Mouse (Mus musculus): ENCODE measurements around the gene Pigw.
"Not testable (repeated sequence)": the region's sequence is repeated elsewhere in the genome, so short reads cannot be mapped to it uniquely, and the experiment has no call there.

The Pigw gene

DNA sequence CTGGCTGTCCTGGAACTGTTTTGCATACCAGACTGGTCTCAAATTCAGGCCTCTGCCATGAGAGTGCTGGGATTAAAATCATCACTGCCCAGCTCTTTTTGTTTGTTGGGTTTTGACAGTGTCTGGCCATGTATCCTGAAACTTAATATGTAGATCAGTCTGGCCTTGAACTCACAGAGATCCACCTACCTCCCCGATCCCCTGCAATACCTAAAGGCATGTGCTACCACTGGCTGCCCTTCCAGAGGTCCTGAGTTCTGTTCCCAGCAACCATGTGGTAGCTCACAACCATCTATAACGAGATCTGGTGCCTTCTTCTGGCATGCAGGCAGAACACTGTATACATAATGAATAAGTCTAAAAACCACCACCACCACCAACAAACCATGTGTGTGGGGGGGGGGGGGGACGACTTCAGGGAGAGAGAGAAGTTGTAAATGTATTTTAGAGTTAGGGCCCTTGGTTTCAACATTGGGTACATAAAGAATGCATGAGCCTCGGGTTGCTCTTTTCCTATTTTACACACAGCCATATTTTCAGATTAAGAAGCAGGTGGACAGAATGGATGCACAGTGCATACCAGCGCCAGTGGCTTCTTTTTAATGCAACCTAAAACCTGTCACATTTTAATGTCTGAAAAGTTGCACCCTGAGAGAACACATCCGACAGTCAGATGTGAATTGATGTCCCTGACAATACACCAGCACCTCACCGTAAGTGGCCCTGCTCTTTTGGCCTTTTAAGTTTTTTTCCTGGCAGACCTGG is 896 bp downstream of the Pigw start:
- DNase-seq (ENCODE audit: low read depth, low spot score): no peak

DNA sequence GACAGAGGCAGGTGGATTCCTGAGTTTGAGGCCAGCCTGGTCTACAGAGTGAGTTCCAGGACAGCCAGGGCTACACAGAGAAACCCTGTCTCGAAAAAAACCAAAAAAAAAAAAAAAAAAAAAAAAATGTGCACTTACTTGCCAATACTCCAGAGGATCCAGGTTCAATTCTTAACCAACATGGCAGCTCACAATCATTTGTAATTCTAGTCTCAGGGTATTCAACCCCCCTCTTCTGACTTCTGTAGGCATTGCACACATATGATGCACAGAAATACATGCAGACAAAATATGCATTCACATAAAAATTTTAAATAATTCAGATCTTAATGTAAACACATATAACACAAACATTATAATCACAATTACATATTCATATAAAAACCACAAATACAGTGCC is 4.1 kb downstream of the Pigw start:
- DNase-seq (ENCODE audit: low read depth, low spot score): not testable (repeated sequence)

- no peak for DNase-seq (ENCODE audit: low read depth, low spot score)
These were observed 6.8 kb downstream of the Pigw start for GRCm38 (mm10) chr11:84873042-84873833.

DNA sequence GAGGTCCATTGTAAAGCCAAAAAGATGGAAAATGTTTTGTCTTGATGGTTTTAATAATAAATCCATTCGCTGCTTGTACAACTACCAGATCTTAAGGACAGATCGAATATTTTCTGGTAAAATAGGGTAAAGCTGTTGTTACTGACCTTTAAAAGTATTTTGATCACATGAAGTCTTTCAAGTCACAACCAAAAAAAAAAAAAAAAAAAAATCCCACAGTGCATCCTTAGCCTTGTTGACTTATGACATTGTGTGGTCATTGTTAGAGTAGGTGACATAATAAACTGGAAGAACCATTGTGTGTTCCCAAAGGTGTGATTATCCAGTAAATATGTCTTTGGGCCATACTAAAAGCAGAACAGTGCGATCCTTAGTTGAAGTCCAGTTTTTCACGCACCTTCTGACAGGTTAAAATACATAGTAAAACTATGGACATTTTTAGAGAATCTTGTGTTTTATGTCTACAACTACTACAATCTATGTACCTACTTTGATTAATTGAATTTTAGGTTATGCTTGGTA is 8.5 kb downstream of the Pigw start:
- DNase-seq (ENCODE audit: low read depth, low spot score): no peak

- no peak for DNase-seq (ENCODE audit: low read depth, low spot score)
These were observed 9.0 kb downstream of the Pigw start for GRCm38 (mm10) chr11:84871046-84871445.

DNA sequence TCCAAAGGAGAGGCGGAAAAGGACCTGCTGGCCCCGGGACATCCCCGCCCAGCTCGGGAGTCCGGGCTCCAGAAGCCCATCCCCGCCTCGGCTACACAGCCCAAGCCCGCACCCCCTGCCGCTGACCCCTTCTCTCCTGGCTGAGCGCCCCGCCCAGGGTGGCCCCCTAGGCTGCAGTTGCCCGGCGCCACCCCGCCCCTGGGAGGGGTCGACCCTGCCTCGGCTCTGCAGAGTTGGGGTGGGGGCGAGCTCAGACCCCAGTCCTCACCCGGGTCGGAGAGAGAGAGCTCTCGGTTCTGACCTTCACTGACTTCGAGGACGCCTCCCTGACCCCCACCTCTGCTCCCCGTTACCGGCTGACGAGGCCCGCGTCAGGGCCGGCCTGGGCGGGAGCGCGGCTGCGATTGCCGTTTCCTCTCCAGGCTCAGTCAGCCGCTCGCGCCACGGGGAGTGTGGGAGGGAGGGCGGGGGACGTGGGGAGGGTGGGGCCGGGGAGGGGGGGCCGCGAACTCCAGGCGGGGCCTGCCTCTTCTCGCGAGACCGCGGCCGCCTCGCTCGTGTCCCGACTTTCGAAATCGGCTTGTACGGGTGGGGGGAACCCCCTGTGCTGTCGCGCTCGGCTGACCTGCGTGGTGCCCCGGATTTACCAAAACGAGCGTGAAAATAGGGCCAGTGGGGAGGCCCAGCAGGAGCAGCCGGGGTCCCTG is 9.6 kb downstream of the Pigw start, which contains the start of gene Ggnbp2:
Gene Ggnbp2, minus strand, starts transcription at position 481 of the 707 bp plus-strand sequence.
- DNase-seq (ENCODE audit: low read depth, low spot score): peak; percentile 87

GRCm38 (mm10) chr11:84869537-84870232 is 10.4 kb downstream of the Pigw start:
- peak; percentile 91 for DNase-seq (ENCODE audit: low read depth, low spot score)

DNA sequence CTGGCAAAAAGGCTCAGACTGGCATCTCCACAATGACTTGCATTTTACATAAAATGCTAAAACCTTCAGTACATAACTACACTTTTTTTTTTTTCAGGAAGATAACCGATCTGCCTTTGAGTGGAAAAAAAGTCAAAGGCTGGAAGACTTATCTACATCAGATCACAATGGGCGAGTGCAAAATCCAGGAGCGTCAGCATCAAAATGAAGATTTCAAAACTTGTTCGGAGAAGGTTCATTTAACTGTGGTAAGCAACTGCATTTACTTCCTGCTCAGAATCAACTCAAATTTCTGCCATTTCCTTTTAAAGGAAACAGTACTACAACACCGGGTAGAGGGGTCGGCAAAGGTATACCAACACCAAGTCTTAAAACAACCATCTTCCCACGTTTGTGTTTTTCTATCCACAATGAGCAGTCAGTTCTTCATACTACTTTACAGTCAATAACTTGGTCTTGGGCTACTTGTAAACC is 11.3 kb downstream of the Pigw start:
- no peak for DNase-seq (ENCODE audit: low read depth, low spot score)

DNA sequence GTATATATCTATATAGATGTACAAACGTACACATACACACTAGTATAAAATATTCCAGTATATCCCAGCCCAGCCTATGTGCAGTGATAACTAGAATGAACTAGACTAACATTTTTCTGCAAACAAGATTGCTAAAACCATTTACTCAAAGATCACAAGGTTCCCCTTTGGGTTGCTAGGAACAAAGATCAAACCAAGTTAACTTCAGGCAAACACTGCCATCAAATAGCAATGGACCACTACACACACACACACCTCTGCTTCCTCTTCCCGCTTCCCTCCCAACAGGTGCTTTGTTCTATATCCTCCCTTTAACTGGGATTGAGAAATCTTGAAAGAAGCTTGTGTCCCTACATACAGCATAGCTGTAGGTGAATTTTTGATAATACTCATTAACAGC is 12.5 kb downstream of the Pigw start:
- DNase-seq (ENCODE audit: low read depth, low spot score): no peak

DNA sequence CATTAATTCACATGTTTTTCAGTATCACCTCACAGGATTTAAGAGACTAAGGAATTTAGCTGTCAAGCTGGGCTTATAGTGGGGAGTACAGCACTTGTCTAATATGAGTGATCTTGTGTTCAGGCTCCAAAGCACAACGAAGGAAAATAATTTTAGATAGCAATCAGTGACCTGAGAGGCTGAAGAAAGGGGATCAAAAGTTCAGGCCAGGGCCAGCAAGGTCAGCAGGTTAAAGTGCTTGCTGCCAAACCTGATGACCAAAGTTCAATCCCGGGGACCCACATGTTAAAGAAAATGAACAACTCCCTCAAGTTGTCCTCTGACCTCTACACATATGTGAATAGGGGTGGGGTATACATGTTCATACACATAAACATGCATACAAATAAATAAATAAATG is 14.8 kb downstream of the Pigw start:
- no peak for DNase-seq (ENCODE audit: low read depth, low spot score)

DNA sequence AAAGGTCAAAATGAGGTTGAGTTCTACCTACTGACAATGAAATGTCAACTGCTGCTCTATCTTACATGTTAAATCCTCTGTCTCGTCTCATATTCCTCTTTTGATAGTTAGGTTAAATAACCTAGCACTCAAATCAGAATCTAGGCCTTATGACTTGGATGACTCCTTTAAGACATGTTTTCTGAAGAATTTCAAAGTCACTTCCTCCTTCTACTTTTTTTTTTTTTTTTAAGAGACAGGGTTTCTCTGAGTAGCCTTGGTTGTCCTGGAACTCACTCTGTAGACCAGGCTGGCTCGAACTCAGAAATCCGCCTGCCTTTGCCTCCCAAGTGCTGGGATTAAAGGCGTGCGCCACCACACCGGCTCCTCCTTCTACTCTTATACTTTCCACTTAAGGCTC is 24.8 kb downstream of the Pigw start:
- DNase-seq (ENCODE audit: low read depth, low spot score): no peak

DNA sequence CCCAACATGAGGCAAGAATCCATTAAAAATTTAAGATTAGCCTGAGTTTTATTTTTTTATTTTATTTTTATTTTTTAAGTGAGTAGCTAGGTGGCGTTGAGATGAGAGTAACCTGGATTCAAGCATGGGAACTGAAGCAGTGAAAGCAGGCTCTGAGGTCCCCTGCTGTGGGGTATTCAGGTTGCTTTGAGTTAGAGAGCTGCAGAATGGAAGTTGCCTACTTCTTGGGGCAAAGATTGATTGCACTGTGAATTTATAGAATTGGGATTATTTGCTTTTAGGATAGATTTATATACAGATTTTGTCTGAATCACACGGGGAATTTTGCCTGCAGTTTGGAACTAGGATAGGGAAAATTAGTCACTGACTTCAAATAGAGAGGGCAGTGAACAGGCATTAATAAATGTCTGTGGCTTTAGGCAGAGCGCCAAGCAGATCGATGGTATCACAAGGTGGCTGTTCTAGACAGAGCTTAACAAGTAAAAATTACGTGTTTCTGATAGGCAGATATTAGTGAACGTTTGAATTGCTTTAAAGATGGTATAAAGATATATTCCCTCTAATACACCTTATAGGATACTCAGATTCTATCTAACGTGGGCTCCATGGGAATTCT is 32.5 kb downstream of the Pigw start:
- no peak for DNase-seq (ENCODE audit: low read depth, low spot score)

GRCm38 (mm10) chr11:84846741-84847474 is 33.2 kb downstream of the Pigw start:
- no peak for DNase-seq (ENCODE audit: low read depth, low spot score)

- no peak for DNase-seq (ENCODE audit: low read depth, low spot score)
These were observed 40.8 kb downstream of the Pigw start for GRCm38 (mm10) chr11:84839330-84839729.

GRCm38 (mm10) chr11:84829495-84829894 is 50.6 kb downstream of the Pigw start:
- DNase-seq (ENCODE audit: low read depth, low spot score): not testable (repeated sequence)

- peak; percentile 53 for DNase-seq (ENCODE audit: low read depth, low spot score)
These were observed 51.3 kb downstream of the Pigw start, which contains the start of gene Dhrs11 for GRCm38 (mm10) chr11:84828516-84829399. Gene Dhrs11 (minus strand): TSS chr11:84828994.

DNA sequence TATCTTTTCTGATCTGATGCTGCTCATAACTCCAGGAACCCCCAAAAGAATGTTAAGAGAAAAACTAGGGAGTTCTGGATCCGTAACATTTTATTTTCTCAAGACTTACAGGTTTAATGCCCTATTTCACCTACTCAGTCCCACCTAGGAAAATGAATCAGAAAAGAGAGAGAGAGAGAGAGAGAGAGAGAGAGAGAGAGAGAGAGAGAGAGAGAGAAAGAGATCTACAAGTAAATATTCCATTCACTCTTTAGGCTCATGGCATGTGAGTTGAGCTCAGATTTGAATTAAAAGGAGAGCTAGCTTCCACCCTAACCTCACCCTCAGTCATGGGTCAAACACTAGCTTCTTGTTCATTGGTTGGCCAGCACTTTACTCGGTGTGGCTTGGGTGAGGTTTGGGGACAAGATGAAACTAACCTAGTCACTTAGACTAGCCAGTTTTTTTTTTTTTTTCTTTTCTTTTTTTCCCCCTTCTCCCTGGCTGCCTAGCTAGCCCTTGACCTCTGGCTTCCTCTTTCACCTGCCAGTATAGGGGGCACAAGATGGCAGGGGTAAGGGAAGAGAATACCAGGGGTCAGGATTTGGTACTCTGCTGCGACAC is 52.1 kb downstream of the Pigw start:
- no peak for DNase-seq (ENCODE audit: low read depth, low spot score)

DNA sequence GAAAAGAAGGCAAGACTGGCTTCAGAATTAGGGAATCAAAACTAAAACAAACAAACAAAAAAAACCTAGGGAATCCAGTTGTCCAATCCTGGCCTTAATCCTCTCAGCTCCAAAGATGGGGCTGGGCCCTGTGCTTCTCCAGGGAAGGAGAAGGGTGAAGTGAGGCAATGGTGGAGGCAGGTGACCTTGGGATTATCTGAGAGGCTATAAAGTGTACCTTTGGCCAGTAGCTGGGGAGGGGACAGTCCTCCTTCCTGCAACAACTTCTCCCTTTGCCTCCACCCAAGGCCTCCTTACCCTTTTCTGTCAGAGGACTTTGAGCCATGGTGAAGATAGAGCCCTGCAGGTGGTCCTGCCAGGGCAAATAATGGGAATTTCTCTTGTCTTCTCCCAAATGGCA is 52.6 kb downstream of the Pigw start:
- no peak for DNase-seq (ENCODE audit: low read depth, low spot score)

Data from telencephalon, adult 2 months (tissue).